Mouse (Mus musculus): ENCODE measurements around the gene Wdr38. TPM values are rescaled to one million over a fixed set of nuclear protein-coding genes. Genes with fewer than 3 reads are reported as not detected.

Gene Wdr38
- total RNA-seq, 1 experiment: 1.7 TPM

GRCm38 (mm10) chr2:38975941-38976805, 21.1 kb upstream of the Wdr38 start:
- H3K9me3 ChIP-seq (ENCODE audit: control insufficient read depth, insufficient read depth, low read depth, low read length): no peaks in the 10 kb centered on the region
- in situ Hi-C loops (cut with MboI; ENCODE audit: low sequenced_read_pairs in 2 of 2, unreplicated experiment in 2 of 2): no loop called here
- peak overlapping the region; percentile 8; the same call in 1 of the 2 replicates for H3K9ac ChIP-seq (ENCODE audit: insufficient read depth, low read depth, low read length, poor library complexity, severe bottlenecking)
- H3K4me3 ChIP-seq (ENCODE audit: insufficient read depth in 1 of 2, low read depth in 1 of 2, low read length in 2 of 2, poor library complexity in 1 of 2, severe bottlenecking in 1 of 2): peak overlapping the region; percentile 23 to 50; a peak in 3 of 4 replicates
- no peak for DNase-seq (ENCODE audit: low read depth, low spot score)
- no peak for TF ChIP-seq MAFK (IDR thresholded peaks at IDR 0.05; ENCODE audit: insufficient read depth, low read depth, low read length)
- peak; percentile 51 for TF ChIP-seq ZNF384 (IDR thresholded peaks at IDR 0.05; ENCODE audit: low read depth, low read length)
- H3K4me1 ChIP-seq (ENCODE audit: control insufficient read depth in 2 of 2, insufficient read depth in 2 of 2, low read length in 2 of 2, poor library complexity in 1 of 2): peaks cover 0 to 17% of the 10 kb centered on the region in 2 experiments; a peak in 1 of 4 replicates
- H3K36me3 ChIP-seq (ENCODE audit: control insufficient read depth, insufficient read depth, low read length, poor library complexity, severe bottlenecking): no peaks in the 10 kb centered on the region
- no peak overlapping the region for H3K27ac ChIP-seq (ENCODE audit: insufficient read depth, low read depth, low read length, poor library complexity, severe bottlenecking)

- TF ChIP-seq MAFK (IDR thresholded peaks at IDR 0.05; ENCODE audit: insufficient read depth, low read depth, low read length) (no peak), CHD2 (IDR thresholded peaks at IDR 0.05; ENCODE audit: low read depth, low read length) (no peak), ZNF384 (IDR thresholded peaks at IDR 0.05; ENCODE audit: low read depth, low read length) (no peak), ZC3H11A (IDR thresholded peaks at IDR 0.05; ENCODE audit: borderline replicate concordance, low read depth, low read length) (no peak), HCFC1 (IDR thresholded peaks at IDR 0.05; ENCODE audit: borderline replicate concordance, insufficient read depth, low read length) (no peak)
- no peak overlapping the region for H3K27ac ChIP-seq (ENCODE audit: insufficient read depth, low read depth, low read length, poor library complexity, severe bottlenecking)
- in situ Hi-C loops (cut with MboI; ENCODE audit: low sequenced_read_pairs in 2 of 2, unreplicated experiment in 2 of 2): no loop called here
- DNase-seq (ENCODE audit: low read depth, low spot score): no peak
- H3K4me1 ChIP-seq (ENCODE audit: control insufficient read depth in 2 of 2, insufficient read depth in 2 of 2, low read length in 2 of 2, poor library complexity in 1 of 2): peaks cover 0 to 17% of the 10 kb centered on the region in 2 experiments; a peak in 1 of 4 replicates
- H3K9me3 ChIP-seq (ENCODE audit: control insufficient read depth, insufficient read depth, low read depth, low read length): no peaks in the 10 kb centered on the region
- H3K9ac ChIP-seq (ENCODE audit: insufficient read depth, low read depth, low read length, poor library complexity, severe bottlenecking): no peak overlapping the region
- no peak overlapping the region for H3K4me3 ChIP-seq (ENCODE audit: insufficient read depth in 1 of 2, low read depth in 1 of 2, low read length in 2 of 2, poor library complexity in 1 of 2, severe bottlenecking in 1 of 2)
- no peaks in the 10 kb centered on the region for H3K36me3 ChIP-seq (ENCODE audit: control insufficient read depth, insufficient read depth, low read length, poor library complexity, severe bottlenecking)
Observed at GRCm38 (mm10) chr2:38977837-38978236, 19.4 kb upstream of the Wdr38 start.

GRCm38 (mm10) chr2:38983456-38983855, 13.8 kb upstream of the Wdr38 start:
- no peaks in the 10 kb centered on the region for H3K9me3 ChIP-seq (ENCODE audit: control insufficient read depth, insufficient read depth, low read depth, low read length)
- no peak for DNase-seq (ENCODE audit: low read depth, low spot score)
- H3K9ac ChIP-seq (ENCODE audit: insufficient read depth, low read depth, low read length, poor library complexity, severe bottlenecking): no peak overlapping the region
- in situ Hi-C loops (cut with MboI; ENCODE audit: low sequenced_read_pairs in 2 of 2, unreplicated experiment in 2 of 2): no loop called here
- TF ChIP-seq MAFK (IDR thresholded peaks at IDR 0.05; ENCODE audit: insufficient read depth, low read depth, low read length) (no peak), ZNF384 (IDR thresholded peaks at IDR 0.05; ENCODE audit: low read depth, low read length) (no peak)
- H3K4me3 ChIP-seq (ENCODE audit: insufficient read depth in 1 of 2, low read depth in 1 of 2, low read length in 2 of 2, poor library complexity in 1 of 2, severe bottlenecking in 1 of 2): no peak overlapping the region
- H3K4me1 ChIP-seq (ENCODE audit: control insufficient read depth in 2 of 2, insufficient read depth in 2 of 2, low read length in 2 of 2, poor library complexity in 1 of 2): peaks cover 5 to 8% of the 10 kb centered on the region in 2 experiments; a peak in 2 of 4 replicates
- H3K36me3 ChIP-seq (ENCODE audit: control insufficient read depth, insufficient read depth, low read length, poor library complexity, severe bottlenecking): no peaks in the 10 kb centered on the region
- no peak overlapping the region for H3K27ac ChIP-seq (ENCODE audit: insufficient read depth, low read depth, low read length, poor library complexity, severe bottlenecking)

GRCm38 (mm10) chr2:38986580-38986979, 10.7 kb upstream of the Wdr38 start:
- Histone ChIP-seq H3K36me3 (ENCODE audit: control insufficient read depth, insufficient read depth, low read length, poor library complexity, severe bottlenecking) (no peaks in the 10 kb centered on the region), H3K4me3 (ENCODE audit: insufficient read depth in 1 of 2, low read depth in 1 of 2, low read length in 2 of 2, poor library complexity in 1 of 2, severe bottlenecking in 1 of 2) (no peak overlapping the region), H3K4me1 (ENCODE audit: control insufficient read depth in 2 of 2, insufficient read depth in 2 of 2, low read length in 2 of 2, poor library complexity in 1 of 2) (peaks cover 5 to 8% of the 10 kb centered on the region in 2 experiments; a peak in 2 of 4 replicates), H3K9me3 (ENCODE audit: control insufficient read depth, insufficient read depth, low read depth, low read length) (no peaks in the 10 kb centered on the region), H3K27ac (ENCODE audit: insufficient read depth, low read depth, low read length, poor library complexity, severe bottlenecking) (no peak overlapping the region), H3K9ac (ENCODE audit: insufficient read depth, low read depth, low read length, poor library complexity, severe bottlenecking) (no peak overlapping the region)
- TF ChIP-seq HCFC1 (IDR thresholded peaks at IDR 0.05; ENCODE audit: borderline replicate concordance, insufficient read depth, low read length) (no peak), MAFK (IDR thresholded peaks at IDR 0.05; ENCODE audit: insufficient read depth, low read depth, low read length) (no peak), CHD2 (IDR thresholded peaks at IDR 0.05; ENCODE audit: low read depth, low read length) (no peak), ZC3H11A (IDR thresholded peaks at IDR 0.05; ENCODE audit: borderline replicate concordance, low read depth, low read length) (no peak), ZNF384 (IDR thresholded peaks at IDR 0.05; ENCODE audit: low read depth, low read length) (no peak)
- no peak for DNase-seq (ENCODE audit: low read depth, low spot score)
- in situ Hi-C loops (cut with MboI; ENCODE audit: low sequenced_read_pairs in 2 of 2, unreplicated experiment in 2 of 2): no loop called here
